Mouse (Mus musculus) limb, embryonic 14.5 days (tissue): ENCODE results near the gene Irf2bpl. TPM values are rescaled to one million over a fixed set of nuclear protein-coding genes. Genes with fewer than 3 reads are reported as not detected.

Experiments
- ATAC-seq: fragments of 200-750 bp; cut with Nextera tagmentation; 2 replicates; pipeline ENCODE4 v1.8.0; 2017; ENCODE audit warnings: low read depth, moderate number of reproducible peaks, moderate TSS enrichment; ENCODE audit not compliant: low FRiP score
- DNase-seq: peaks from one replicate; pipeline ENCODE4 v3.0.0-alpha.2; 2015; ENCODE audit warnings: low spot score
- H3K27ac ChIP-seq: fragments of 300-500 bp; sonication (generic); replicated peaks from 2 replicates; pipeline ENCODE4 v1.5.1; 2014; ENCODE audit warnings: low read depth, mild to moderate bottlenecking, low read length, moderate library complexity, mixed read lengths
- H3K27me3 ChIP-seq: fragments of 300-500 bp; sonication (generic); 2 replicates; pipeline ENCODE4 v1.6.1; 2014; ENCODE audit warnings: low read length, mixed read lengths; ENCODE audit not compliant: control insufficient read depth, insufficient read depth
- H3K36me3 ChIP-seq: fragments of 300-500 bp; sonication (generic); 2 replicates; pipeline ENCODE4 v1.6.1; 2014; ENCODE audit warnings: mild to moderate bottlenecking, low read length, moderate library complexity, mixed read lengths; ENCODE audit not compliant: control insufficient read depth, insufficient read depth
- H3K4me1 ChIP-seq: fragments of 300-500 bp; sonication (generic); 2 replicates; pipeline ENCODE4 v1.6.1; 2014; ENCODE audit warnings: antibody characterized with exemption, low read length, mixed read lengths; ENCODE audit not compliant: control insufficient read depth, insufficient read depth
- H3K4me2 ChIP-seq: fragments of 300-500 bp; sonication (generic); replicated peaks from 2 replicates; pipeline ENCODE4 v1.6.1; 2014; ENCODE audit warnings: low read depth, mild to moderate bottlenecking, low read length, moderate library complexity; ENCODE audit not compliant: severe bottlenecking
- H3K4me3 ChIP-seq: fragments of 300-500 bp; sonication (generic); replicated peaks from 2 replicates; pipeline ENCODE4 v1.5.1; 2014; ENCODE audit warnings: low read length
- H3K9ac ChIP-seq: fragments of 300-500 bp; sonication (generic); 2 replicates; pipeline ENCODE4 v1.6.1; 2014; ENCODE audit warnings: mild to moderate bottlenecking, low read depth, low read length, moderate library complexity; ENCODE audit not compliant: severe bottlenecking
- H3K9me3 ChIP-seq: fragments of 300-500 bp; sonication (generic); 2 replicates; pipeline ENCODE4 v1.6.1; 2016; ENCODE audit warnings: low read length; ENCODE audit not compliant: control insufficient read depth
- POLR2A ChIP-seq: fragments of 200-500 bp; IDR thresholded peaks from 2 replicates; pipeline ENCODE4 v1.8.0; 2012; ENCODE audit warnings: inconsistent platforms, mild to moderate bottlenecking, moderate library complexity, borderline replicate concordance; ENCODE audit not compliant: insufficient read depth, insufficient read length; ENCODE audit errors: extremely low read depth
- WGBS: fragments of 180-500 bp; shearing (Covaris S2); extraction: QIAGEN DNeasy Blood & Tissue Kit; methylation state at CpG from one replicate; pipeline ENCODE4 v1.1.7; 2014; 5-methylcytosine and 5-hydroxymethylcytosine counted together
- polyA plus RNA-seq, 2 experiments: library from polyadenylated mRNA; depleted of rRNA in 1 of 2; stranded (reverse) in 1 of 2; unstranded in 1 of 2; fragments of >200 nt; fragmentation: Nextera tagmentation in 1 of 2; extraction: Ambion mirVana in 1 of 2; gene quantifications; 2 replicates each; pipeline versions ENCODE4 v1.2.1 to v1.2.3; 2012 to 2014

Irf2bpl gene
- polyA plus RNA-seq, 2 experiments: 33.9 to 37.1 TPM

DNA sequence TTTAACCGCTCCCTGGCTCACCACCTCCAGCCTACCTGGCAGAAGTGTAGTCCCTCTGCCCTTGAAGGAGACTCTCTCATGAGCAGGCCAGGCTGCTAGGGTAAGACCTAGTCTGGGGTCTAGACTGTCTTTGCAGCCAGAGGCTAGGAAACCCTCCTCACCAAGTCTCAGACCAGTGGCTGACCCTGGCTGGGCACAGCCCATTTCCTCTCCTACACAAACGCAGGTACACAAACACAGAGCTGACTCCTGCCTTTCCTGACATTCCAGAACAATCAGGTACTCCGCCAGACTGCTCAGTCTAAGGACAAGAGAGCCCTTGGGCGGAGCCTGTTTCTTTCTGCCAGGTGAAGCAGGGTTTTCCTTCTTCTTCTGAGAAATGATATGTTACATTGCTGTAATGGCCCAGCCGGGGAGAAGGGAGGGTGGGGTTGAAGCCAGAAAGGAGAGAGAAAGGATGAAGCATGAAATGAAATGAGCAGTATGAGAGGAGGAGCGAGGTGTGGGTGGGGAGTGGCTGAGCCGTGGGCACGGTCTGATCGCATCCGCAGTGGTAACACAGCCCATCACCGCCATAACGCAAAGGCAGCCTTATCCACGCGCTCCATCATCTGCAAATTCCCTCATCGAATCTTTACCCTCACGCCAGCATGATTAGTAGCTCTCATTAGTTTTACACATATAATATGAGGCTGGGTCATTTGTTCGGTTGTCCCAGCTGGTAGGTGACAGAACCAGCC is 34.6 kb upstream of the Irf2bpl start:
- Histone ChIP-seq H3K27ac (no peak overlapping the region), H3K4me2 (no peak overlapping the region), H3K36me3 (no peaks in the 10 kb centered on the region), H3K9ac (0 out of 2 replicates have a peak overlapping the region, but pooled peaks have one; percentile 12), H3K4me3 (no peak overlapping the region), H3K9me3 (no peaks in the 10 kb centered on the region), H3K27me3 (no peaks in the 10 kb centered on the region), H3K4me1 (peaks cover 9% of the 10 kb centered on the region)
- no peak for TF ChIP-seq POLR2A
- WGBS: 73% methylated on average over 17 of the region's 17 CpGs
- DNase-seq (no peak), ATAC-seq (no peak)

DNA sequence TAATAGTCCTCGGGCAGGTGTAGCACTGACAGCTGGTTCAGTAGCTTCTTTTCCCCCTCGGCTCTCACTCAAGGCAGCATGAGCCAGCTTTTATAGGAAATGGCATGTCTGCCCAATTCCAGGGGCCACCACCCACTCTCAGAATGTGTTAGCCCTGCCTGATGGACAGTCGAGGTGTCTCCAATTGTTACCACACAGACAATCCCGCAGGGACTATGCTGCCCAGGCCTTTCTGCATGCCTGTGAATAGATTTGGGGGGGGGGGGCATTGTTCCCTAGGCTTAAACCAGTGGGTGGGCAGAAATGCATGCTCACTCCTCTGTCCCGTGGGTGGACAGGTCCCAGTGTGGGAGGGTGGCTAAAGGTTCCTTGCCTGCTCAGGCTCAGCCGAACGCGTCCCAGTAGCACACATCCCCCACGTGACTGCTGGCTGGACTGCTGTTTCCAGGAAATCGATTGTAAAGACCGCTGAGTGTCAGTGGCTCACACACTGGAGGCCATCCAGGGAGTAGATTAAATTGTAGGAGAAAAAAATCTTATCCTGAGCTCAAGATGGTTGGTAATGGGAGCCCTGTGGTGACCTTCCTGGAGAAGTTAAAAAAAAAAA is 33.9 kb upstream of the Irf2bpl start:
- Histone ChIP-seq H3K27ac (no peak overlapping the region), H3K4me3 (no peak overlapping the region), H3K4me2 (no peak overlapping the region), H3K9ac (0 out of 2 replicates have a peak overlapping the region, but pooled peaks have one; percentile 12), H3K36me3 (no peaks in the 10 kb centered on the region), H3K4me1 (peaks cover 9% of the 10 kb centered on the region), H3K9me3 (no peaks in the 10 kb centered on the region), H3K27me3 (no peaks in the 10 kb centered on the region)
- DNase-seq: no peak
- peak; percentile 39; the same call in 1 of the 2 replicates for ATAC-seq
- no peak for TF ChIP-seq POLR2A
- whole genome bisulfite sequencing: 28% methylated on average over 11 of the region's 11 CpGs

DNA sequence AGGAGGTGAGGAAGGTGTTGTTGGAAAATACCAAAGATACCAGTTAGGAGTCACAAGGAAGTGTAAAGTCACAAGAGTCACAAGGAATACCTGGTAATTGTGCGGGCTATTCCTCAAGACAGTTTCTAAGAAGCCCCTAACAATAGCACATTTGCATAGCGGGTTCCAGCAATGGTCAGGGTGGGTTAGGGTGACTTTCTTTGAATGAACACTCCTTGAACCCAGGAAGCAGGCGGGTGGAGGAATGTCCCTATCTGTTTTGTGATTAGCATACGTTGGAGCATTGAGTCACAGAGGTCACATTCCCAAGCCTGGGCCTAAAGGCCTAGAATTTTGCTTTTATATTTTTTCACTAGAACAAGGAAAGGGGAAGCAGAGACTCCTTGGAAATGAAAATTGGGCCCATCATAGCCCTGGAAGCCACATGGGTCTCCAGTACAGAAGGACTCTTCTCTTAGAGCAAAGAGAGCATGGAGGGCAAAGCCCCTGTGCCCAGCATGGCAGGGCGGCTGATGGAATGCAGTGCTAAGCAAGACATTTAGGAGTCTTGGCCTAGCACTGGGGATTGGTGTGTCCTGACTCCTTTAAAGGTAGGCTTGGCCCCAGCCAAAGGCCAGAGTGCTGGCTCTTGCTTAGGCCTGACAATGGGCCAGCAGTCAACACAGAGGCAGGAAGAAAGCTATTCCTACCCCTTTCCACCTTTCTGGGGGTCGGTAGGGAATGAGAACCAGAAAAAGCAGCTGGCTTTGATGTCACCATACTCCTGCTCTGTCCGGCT is 32.4 kb upstream of the Irf2bpl start:
- no peak for ATAC-seq
- TF ChIP-seq POLR2A: no peak
- 82% methylated on average over 7 of the region's 7 CpGs for WGBS

DNA sequence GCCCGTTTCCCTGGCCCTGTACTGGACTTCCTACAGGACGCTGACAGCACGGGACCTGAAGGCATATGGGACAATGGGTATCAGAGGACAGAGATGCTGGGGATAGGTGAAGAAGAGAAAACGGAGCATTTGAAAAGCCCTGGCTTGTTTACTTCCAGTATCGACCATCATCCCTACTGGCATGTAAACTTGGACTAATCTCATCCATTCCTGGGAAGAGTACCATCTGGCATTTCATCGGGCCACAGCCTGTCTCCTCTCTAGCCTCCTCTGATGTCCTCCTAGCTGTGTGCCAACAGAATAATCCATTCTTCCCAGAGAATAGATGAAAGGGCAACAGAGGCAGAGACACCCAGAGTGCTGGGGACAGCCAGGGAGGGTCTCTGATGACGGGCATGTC is 31.0 kb upstream of the Irf2bpl start:
- no peak for TF ChIP-seq POLR2A
- H3K9me3 ChIP-seq: no peaks in the 10 kb centered on the region
- no peak overlapping the region for H3K27ac ChIP-seq
- 75% methylated on average over 7 of the region's 7 CpGs for WGBS
- no peak overlapping the region for H3K9ac ChIP-seq
- no peaks in the 10 kb centered on the region for H3K27me3 ChIP-seq
- ATAC-seq (no peak), DNase-seq (no peak)
- H3K4me3 ChIP-seq: no peak overlapping the region
- H3K36me3 ChIP-seq: no peaks in the 10 kb centered on the region
- peaks cover 21% of the 10 kb centered on the region for H3K4me1 ChIP-seq
- no peak overlapping the region for H3K4me2 ChIP-seq

More for the DNA sequence above, 32.4 kb upstream of the Irf2bpl start:
- Histone ChIP-seq H3K9ac (no peak overlapping the region), H3K9me3 (no peaks in the 10 kb centered on the region), H3K4me1 (peaks cover 14% of the 10 kb centered on the region), H3K36me3 (no peaks in the 10 kb centered on the region), H3K27ac (no peak overlapping the region), H3K4me3 (no peak overlapping the region), H3K27me3 (no peaks in the 10 kb centered on the region), H3K4me2 (no peak overlapping the region)
- no peak for DNase-seq

DNA sequence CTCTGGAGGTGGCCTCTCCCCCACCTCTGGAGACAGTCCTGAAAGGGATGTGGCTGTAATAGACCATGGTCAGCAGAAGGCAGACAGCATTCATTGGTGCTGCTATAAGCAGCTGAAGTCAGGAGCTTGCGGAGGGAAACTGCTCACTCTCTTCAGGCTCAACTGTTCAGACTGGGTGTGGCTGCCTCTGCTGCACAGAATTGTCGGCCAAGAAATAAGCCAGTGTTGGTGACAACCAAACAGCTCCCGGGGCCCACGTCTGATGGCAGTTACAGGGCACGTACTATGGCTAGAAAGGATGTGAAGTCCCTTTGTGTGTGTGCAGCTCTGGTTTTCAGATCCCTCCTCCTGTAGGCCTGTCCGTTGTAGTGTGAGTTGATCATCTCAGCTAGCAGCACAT is 30.2 kb upstream of the Irf2bpl start:
- H3K27me3 ChIP-seq: no peaks in the 10 kb centered on the region
- no peaks in the 10 kb centered on the region for H3K9me3 ChIP-seq
- no peak overlapping the region for H3K9ac ChIP-seq
- H3K4me1 ChIP-seq: peaks cover 21% of the 10 kb centered on the region
- H3K4me3 ChIP-seq: no peak overlapping the region
- DNase-seq (no peak), ATAC-seq (no peak)
- no peaks in the 10 kb centered on the region for H3K36me3 ChIP-seq
- WGBS: 57% methylated on average over 6 of the region's 6 CpGs
- no peak for TF ChIP-seq POLR2A
- no peak overlapping the region for H3K27ac ChIP-seq
- no peak overlapping the region for H3K4me2 ChIP-seq
